Mouse (Mus musculus) cerebellum, postnatal 14 days (tissue): Measurements from ENCODE around the gene Unc5c.

Source experiments
- DNase-seq, 2 experiments: peaks; one replicate each; pipeline ENCODE4 v3.0.0; 2021; ENCODE audit warnings: mixed read lengths in 2 of 2

The Unc5c gene

DNA sequence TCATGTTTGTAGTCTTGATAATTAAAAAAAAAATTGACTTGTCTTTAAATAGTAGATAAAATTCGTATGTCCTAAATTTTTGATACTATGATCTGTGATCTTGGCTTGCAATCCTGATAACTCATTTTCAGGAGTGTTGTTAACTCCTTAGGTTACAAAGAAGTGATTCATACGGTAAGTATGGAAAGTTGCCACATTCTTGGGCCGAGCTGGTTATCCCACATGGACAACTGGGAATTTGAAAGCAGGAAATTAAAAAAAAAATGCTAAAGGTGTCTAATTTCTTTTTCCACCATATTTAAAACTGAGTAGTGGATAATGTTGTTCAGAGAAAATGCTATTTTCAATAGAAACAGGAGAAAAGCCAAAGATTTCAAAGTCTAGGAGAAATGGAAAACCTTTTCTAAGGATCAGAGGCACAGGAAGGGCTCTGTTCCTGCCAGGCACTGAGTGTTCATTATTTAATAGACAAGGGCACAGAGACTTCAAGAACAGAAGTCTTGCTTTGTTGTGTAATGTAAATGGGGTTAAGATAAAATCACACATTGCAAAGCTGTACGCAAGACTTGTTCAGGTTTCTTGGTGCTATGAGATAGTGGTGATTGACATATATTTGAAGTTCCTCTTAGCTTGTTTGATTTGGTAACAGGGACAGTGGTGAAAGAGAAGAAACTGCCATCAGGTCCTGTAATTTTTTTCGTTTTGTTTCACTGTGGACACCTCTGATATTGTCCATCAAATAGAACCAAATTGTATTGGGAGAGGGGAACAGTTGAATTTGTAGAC, 46.4 kb downstream of the Unc5c start:
- no peak for DNase-seq

DNA sequence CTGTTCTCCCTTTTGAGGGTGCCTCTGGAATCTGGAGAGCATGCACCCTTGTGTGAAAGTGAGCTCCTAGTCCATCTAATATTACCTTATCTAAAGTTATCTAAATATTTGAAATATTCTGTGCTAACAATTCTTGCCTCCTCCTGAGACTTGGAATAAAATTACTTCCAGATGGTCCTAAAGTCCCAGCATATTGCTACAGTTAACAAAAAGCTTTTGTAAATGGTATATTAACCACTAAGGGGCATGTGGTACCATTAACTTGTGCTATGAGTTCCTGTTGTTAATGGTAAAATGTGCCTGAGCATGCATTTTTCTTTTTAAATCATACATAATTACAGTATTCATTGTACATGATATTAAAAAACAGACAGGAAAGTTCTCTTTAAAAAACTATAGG, 63.7 kb downstream of the Unc5c start:
- DNase-seq, result no peak

DNA sequence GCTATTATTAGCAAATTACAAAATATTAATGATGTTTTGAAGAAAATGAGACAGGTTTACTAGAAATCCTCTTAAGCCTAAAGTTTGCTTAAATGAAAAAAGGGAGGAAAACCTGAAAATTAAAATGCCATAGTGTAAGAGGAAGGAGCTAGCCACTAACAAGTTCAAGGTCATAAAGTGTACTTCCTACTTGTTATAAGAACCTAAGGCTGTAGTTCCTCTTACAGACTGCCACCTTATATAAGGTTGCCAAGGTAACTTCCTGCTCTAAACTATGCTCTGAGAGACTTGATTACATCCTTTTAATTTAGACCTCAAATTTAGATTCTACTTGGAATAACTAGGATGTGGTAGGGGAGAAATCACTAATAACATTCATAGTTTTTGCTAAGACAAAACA, 64.6 kb downstream of the Unc5c start:
- no peak for DNase-seq

DNA sequence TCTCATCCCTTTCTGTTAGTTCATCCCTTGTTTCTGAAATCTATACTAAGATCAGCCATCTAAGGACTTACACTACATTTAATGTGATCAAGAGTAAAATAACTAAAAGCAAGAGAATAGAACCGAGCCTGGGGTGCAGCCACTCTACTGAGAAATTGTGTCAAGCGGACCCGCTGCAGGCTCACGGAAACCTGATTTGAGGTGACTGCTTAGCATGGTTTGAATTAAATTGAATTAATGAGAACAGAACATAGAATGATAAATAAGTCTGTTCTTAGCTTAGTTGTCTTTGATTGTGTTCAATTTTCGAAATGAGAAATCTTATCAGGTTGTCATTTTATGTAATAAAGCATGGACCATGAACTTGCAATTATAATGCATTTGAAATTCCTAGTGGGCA, 68.8 kb downstream of the Unc5c start:
- DNase-seq, result no peak

DNA sequence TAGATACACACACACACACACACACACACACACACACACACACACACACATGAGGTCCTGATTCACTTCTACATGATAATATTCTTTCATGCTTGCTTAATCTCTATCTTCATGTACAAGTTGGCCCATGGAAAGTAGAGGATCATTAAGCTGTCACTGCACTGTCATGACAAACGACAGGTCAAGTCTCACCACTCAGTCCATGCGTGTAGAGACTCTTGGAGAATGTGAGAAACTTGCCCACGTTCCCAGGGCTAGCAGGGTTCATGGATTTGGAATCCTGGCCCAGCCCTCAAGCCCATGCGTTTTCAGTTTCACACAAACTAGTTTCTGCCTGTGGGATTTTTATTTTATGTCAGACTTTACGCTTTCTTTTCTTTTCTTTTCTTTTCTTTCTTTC, 71.8 kb downstream of the Unc5c start:
- no peak for DNase-seq

DNA sequence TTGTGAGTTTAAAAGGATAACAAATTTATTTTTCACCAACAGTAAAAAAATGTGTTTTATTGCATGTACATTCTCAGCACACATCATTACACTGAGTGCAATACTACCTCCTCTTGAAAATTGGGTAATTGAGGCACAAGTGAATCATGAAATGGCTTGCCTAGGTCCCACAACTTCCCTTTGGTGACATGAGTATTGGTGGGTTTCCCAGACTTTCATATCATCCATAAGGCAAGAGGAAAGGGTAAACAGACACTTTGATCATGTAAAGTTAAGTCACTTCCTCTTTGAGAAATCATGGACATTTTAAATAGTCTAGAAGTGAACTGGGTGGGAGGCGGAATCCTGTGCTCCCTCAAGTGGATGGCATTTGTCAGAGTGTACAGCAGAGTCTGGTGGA, 73.1 kb downstream of the Unc5c start:
- DNase-seq, result no peak

DNA sequence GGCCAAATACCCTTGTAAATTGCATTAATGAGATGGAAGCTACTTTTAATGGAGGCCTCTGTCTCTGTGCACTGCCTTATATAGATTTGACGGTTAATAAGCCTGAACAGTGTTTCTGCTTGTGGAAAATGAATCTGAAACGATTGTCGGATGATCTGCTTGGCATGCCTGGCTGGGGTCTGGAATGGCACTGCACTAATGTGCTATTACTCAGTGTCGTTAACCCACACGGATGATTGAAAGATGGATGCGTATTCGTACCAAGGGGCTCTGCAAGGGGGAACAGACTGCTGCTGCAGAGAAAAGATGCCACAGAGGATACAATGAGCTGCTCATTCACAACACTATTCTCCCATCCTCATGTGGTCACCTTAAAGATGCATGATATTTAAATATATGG, 75.7 kb downstream of the Unc5c start:
- DNase-seq, result no peak

DNA sequence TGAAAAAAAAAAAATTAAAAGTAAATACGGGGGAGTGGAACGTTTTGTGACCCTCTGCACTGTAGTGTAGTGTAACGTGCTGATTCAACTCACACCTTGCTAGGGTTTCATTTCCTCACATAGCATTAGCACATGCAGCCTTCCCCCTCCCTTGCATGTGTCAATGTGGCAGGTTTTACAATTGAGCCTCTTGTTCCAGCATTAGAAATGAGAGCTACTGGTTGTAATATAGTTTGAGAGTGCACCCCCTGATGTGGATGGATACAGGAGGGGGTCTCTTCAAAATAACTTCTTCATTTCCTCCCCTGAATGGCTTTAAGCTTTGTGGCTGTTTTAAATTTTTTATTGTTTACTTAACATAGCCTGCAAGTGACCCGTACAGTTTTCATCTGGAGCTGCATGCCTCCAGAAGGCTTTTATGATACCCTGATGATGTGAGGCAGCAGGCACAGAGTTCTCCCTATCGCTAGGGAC, 82.4 kb downstream of the Unc5c start:
- DNase-seq, result no peak

DNA sequence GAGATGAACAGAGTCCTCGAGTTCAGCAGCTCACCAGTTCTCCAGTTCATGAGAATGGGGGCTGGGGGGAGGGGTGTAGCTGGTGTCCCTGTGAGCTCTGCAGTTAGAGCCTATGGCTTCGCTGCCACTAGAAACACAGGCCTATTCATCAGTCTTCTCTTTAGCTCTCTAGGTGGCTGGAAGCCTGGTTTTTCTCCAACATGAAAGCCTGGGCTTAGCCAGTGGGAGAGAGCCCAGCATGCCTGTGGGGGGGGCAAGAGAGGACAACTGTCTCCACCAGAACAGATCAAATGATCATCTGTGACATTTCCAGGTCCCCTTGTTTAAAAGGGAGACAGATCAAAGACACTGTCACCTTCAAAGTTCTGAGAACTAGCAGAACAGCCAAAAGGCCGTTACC, 84.6 kb downstream of the Unc5c start:
- peak; percentile 18 to 50 for DNase-seq

DNA sequence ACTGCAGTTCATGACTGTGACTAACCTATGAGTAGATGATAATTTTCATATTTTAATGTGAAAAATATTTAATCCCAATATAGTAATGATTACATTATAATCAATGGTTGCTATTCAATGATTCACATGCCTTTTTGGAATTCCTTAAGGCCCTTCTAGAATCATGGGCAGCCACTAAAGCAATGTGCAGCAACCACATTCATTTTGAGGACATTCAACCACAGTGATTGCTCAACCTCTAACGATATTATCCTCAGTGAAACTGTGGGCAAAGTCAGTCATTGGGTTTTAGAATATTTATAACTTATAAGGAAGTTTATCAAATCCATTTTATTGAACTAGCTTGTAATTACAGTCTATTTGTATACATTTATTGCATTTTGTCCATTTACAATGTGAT, 87.9 kb downstream of the Unc5c start:
- no peak for DNase-seq

DNA sequence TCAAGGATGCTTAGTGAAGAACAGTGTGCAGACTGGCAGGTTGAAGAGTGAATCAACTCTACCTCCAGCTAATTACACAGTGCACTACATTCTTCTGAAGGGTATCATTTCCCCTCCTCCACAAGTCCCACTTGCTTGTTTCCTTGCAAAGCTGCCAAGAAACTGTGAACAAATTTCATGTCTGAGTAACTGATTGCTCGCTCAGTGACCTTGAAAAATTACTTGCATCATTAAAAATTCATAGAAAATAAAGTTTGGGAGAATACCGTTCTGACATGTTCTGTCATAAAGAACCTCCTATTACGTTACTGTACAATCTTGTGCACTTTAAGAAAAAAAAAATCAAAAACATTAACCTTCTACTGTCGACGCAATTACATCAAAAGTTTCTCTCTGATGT, 92.1 kb downstream of the Unc5c start:
- DNase-seq, result no peak

DNA sequence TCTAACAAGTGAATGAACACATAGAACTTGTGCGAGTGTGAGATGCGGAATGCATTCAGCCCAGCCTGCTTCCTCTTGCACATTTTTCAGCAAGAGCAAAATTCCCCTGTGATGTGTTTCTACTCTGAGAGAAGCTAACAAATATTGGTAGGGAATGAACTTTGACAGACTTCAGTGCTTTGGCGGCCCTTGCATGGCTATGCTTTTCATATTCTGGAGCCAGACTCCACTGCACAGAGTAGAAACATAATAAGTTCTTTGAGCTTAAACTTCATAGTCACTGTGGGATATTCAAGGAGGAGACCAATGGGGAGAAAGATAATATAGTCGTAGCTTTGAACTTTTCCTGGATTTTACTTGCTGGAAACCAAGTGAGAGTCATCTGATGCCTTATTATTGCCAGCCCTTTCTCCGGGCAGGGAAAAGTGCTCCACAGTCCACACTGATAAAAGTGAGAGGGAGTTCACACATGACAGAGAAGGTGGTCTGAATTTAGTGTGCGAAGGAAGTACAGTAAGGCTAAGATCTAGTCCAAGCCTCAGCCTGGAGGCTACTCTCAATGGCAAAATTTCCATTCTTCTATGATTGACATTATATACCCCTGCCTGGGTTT, 110.2 kb downstream of the Unc5c start:
- DNase-seq, result no peak

DNA sequence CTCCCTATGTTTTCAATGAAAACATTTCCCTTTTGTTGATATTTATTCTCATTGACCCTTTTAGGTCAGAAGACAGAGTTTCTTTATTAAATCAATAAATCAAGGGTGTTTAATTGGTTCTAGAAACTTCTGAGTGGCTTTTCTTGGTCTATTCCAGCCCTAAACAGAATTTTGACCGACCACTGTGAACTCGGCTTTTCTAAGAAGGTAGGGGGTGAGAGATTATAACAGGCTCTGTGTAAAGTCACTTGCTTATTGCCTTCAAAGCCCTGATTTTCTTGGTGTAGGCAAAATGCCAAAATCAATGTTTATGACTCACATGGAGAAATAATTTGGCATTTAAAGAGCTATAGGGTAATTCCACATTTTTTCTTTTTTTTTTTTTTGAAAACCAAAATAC, 112.4 kb downstream of the Unc5c start:
- no peak for DNase-seq

DNA sequence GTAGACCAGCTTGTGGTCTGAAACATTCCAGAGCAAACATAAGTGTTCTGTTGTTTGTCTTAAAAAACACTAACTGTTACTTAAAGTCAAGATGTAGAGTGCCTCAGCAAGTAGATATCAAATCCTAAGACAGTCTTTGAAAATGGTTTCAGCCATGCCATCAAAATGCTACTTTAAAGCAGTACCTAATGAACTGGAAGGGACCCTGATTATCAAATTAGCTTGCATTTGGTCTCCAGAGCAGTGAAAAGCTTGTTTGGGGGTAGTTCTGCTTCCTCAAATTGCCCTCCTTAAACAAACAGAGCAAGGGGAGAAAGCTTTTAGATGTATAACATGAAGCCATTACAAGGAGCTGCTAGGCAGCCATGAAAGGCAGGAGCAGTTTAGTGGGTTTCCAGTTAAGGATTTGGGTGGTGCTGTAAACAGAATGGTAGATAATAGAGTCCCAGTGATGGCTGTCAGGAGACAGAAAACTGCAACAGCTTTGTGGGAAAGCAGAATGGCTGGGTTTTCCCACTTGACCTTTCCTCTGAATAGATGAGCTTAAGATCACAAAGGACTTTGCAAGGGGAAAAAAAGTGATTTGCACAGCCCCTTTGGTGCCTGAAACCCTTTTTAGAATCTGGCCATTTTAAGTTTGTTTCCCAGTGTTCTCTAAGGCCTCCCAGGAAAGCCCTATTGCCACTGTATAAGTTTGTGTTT, 116.3 kb downstream of the Unc5c start:
- DNase-seq, result no peak

DNA sequence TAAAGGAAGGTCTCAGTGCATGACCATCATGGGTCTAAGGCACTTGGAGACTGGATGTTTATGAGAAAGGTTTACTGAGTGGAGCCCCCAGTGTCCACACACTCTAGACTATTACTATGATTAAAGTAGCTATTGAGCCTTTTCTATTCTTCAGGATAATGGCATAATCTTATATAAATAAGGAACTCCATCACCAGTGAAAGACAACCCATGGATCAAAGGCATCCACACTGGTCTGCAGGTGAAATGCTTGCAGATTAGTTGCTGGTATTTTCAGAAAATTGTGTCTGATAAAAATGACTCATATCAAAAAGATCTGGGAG, 116.8 kb downstream of the Unc5c start:
- no peak for DNase-seq

DNA sequence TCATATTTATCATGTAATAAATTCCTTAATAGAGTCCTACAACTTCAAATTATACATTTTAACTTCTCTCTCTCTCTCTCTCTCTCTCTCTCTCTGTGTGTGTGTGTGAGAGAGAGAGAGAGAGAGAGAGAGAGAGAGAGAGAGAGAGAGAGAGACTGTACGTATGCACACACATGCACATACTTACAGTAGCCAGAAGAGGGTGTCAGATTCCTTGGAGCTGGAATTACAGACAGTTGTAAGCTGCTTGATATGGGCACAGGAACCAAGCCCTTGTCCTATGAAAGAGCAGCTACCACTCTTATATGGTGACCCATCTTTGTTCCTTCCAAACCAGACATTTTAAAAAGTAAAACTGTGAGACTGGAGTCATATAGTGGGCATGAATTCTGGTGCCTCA, 118.2 kb downstream of the Unc5c start:
- no peak for DNase-seq

DNA sequence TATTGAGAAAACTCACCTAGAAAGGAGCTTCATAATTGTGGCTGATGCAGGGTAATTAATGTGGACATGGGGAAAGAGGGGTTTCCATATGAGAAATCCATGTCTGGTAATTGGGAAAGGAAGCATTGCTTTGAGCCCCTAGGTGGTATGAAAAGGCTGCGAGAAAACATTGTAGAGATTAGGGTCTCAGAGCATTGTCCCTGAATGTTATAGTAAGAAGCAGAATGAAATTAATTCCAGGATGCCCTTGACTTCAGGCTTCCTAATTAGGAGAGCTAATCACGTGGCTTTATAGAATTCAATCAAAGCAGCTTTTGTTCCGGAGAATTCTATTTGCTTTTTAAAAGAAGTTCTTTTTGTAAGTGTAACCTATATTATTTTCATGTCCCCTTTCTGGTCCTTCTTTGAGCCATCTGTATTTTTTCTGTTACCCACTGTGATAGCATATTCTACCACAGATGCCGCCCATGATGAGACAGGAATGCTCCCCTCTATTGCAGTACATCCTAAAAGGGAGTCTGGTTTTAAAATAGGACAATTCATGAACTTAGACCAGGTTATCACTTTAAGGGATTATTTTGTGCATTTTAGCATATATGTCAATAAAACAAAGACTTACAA, 124.5 kb downstream of the Unc5c start:
- DNase-seq, result no peak

DNA sequence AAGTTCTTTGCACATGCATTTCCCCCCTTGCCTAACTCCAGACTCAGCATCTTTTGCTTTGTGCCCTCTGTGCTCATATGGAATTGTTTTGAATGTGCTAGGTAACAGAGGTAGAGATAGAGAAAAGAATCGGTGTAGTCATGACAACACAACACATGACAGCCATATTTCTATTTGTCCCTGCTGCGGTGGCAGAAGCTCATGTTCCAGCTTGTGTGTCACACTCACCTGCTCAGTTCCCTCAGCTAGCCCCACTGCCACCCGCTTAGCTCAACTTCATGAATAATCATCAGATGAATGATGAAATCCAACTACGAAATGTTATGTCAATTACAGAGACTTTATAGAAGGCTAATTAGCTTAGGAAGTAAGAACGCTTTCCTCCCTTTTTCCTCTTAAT, 128.2 kb downstream of the Unc5c start:
- no peak for DNase-seq

DNA sequence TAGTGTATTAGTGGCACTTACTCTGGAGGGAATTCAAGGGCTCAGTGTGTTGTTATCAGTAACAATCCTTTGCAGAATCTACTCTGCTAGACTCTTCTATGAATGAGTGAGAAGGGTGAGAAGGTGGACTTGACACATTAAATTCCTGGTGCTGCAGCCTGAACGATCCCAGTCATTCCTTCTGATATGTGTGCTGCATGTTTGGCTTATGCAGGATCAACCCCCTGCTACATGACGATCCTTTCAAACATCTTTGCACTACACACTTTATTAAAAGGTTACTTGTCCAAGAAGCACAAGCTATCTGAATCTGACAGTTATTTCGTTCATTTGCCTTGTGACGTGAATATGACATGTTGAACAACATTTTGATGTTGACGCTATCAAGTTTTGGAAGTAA, 129.1 kb downstream of the Unc5c start:
- no peak for DNase-seq

DNA sequence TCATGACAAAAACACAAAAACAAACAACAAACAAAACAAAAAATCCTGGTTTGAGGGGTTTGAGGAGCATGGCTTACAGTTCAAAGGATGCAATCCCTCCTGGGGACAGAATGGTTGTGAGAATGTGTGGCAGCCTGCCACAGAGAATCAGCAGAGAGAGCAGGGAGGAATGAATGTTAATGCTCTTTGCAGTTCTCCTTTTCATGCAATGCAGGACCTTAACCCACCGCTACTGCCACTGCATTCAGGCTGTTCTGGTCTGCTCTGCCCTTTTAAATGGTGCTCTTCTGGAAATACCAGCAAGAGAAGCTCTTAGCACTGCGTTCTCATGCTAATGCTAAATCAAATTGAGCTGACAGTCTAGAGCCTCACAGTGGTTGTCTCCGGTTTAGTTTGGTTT, 130.1 kb downstream of the Unc5c start:
- DNase-seq, result peak; percentile 32 to 52

DNA sequence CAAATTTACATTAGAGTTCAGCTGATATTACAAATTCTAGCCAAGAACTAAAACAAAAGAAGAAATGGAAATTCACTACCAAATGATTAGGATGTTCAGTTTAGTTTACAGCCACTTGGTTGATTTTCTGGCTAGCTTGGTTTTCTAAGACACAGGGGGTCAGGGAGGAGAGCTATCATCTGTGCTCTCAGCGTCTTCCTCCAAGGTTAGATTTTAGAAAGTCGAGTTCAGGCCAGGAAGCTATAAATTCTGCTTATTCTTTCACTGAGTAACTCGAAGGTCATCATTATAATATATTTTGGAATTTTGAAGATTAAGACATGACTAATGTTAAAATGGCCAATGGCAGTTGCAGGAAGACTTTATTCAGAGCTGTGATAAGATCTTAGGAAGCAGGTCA, 131.4 kb downstream of the Unc5c start:
- peak in 1 of 2 experiments; percentile 59 for DNase-seq

DNA sequence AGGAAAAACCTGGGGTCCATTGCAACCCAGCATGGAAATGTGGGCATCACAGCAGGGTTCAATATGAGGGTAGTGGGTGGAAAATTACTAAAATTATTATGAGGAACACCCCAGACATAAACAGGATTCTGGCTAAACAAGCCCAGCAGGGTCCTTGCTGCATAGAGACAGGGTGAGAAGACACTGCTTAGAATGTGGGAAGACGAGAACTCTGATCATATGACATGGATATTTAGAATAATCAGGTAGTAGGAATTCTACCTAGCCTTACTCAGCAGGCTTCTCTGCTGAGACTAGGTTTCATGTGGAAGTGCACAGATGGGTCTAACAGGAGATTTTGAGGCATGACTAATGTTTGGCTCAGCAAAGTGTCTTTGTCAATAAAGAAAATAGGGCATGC, 131.9 kb downstream of the Unc5c start:
- DNase-seq, result peak; percentile 25 to 72

DNA sequence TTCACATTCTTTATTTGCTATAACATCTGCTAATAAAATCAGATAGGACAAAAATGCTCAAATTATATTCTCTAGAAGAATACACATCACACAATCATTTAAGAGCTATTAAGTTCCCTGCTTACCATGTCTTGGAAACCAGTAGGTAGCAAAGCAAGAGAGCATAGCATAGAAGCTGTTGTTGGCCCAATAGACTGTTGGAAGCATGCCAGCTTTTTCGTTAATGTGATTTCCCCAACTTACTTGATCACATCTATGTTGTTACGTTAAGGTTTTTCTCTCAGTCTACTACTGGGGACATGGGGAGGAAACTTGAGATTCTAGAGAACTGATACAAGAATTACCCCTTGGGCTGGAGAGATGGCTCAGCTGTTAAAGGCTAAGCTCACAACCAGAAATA, 133.0 kb downstream of the Unc5c start:
- peak in 1 of 2 experiments; percentile 57 for DNase-seq

DNA sequence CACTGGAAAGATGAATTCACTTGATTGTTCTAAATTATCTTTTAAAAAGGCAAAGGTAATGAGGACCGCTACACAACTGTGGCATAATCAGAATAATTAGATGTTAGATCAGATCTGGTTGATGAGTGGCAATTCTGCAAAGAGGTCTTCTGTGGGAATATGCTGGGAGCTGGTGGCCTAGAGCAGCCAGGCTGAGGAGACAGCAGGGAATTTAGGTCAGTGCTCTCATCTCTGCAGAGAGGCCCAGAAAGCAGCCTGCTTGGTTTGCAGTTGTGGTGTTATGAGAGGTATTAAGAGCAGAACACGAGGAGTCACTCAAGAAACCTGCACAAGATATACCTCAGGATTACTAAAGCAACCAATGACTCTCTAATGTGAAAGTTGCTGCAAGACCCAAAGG, 133.9 kb downstream of the Unc5c start:
- DNase-seq, result peak; percentile 40 to 54
